Mouse (Mus musculus) hindbrain, postnatal 0 days (tissue): ENCODE data around the gene Ppm1a. TPM values are rescaled to one million over a fixed set of nuclear protein-coding genes. Genes with fewer than 3 reads are reported as not detected.

Source experiments
- ATAC-seq: fragments of 200-750 bp; cut with Nextera tagmentation; 2 replicates; pipeline ENCODE4 v1.8.0; 2017; ENCODE audit warnings: mild to moderate bottlenecking, moderate TSS enrichment, moderate library complexity
- DNase-seq: peaks from one replicate; pipeline ENCODE4 v3.0.0-alpha.2; 2015; ENCODE audit warnings: low spot score
- H3K27ac ChIP-seq: fragments of 300-500 bp; sonication (generic); 2 replicates; pipeline ENCODE4 v1.5.1; 2014; ENCODE audit warnings: mild to moderate bottlenecking
- H3K27me3 ChIP-seq: fragments of 300-500 bp; sonication (generic); 2 replicates; pipeline ENCODE4 v1.6.1; 2014; ENCODE audit warnings: low read length, mixed read lengths; ENCODE audit not compliant: insufficient read depth
- H3K36me3 ChIP-seq: fragments of 300-500 bp; sonication (generic); 2 replicates; pipeline ENCODE4 v1.6.1; 2014; ENCODE audit warnings: low read length, mixed read lengths; ENCODE audit not compliant: insufficient read depth
- H3K4me1 ChIP-seq: fragments of 300-500 bp; sonication (generic); 2 replicates; pipeline ENCODE4 v1.6.1; 2014; ENCODE audit warnings: antibody characterized with exemption, low read length, mixed read lengths; ENCODE audit not compliant: insufficient read depth
- H3K4me2 ChIP-seq: fragments of 300-500 bp; sonication (generic); 2 replicates; pipeline ENCODE4 v1.6.1; 2014; ENCODE audit warnings: low read depth, mild to moderate bottlenecking, low read length, moderate library complexity, mixed read lengths
- H3K4me3 ChIP-seq: fragments of 300-500 bp; sonication (generic); 2 replicates; pipeline ENCODE4 v1.5.1; 2014; ENCODE audit warnings: low read length
- H3K9ac ChIP-seq: fragments of 300-500 bp; sonication (generic); replicated peaks from 2 replicates; pipeline ENCODE4 v1.6.1; 2014; ENCODE audit warnings: mild to moderate bottlenecking, low read length, moderate library complexity, mixed read lengths
- H3K9me3 ChIP-seq: fragments of 300-500 bp; sonication (generic); 2 replicates; pipeline ENCODE4 v1.6.1; 2016; ENCODE audit warnings: low read length, mixed read lengths
- CTCF ChIP-seq: IDR thresholded peaks from 2 replicates; pipeline ENCODE4 v1.5.1; 2016; ENCODE audit warnings: antibody characterized with exemption, control low read depth, low read depth
- WGBS: fragments of 180-500 bp; shearing (Covaris S2); extraction: QIAGEN DNeasy Blood & Tissue Kit; methylation state at CpG from one replicate; pipeline ENCODE4 v1.1.7; 2014; 5-methylcytosine and 5-hydroxymethylcytosine counted together
- polyA plus RNA-seq: library from polyadenylated mRNA; unstranded; fragments of >200 nt; fragmentation: Nextera tagmentation; extraction: Ambion mirVana; gene quantifications from 2 replicates; pipeline ENCODE4 v1.2.1, GENCODE M21; 2015
- total RNA-seq: library from RNA; depleted of rRNA; stranded (reverse); fragments of >200 nt; gene quantifications from 2 replicates; pipeline ENCODE4 v1.2.3, GENCODE M21; 2014; rRNA removed

Gene Ppm1a
- 116 and 126 TPM in 2 replicates for total RNA-seq
- 75.4 and 79.1 TPM in 2 replicates for polyA plus RNA-seq

- Histone ChIP-seq H3K27me3 (no peaks in the 10 kb centered on the region), H3K27ac (no peak within 1 kb of the TSS), H3K4me2 (no peak within 1 kb of the TSS), H3K36me3 (no peaks in the 10 kb centered on the region), H3K9ac (no peak within 1 kb of the TSS), H3K4me1 (0 out of 2 replicates have a peak, but pooled peaks cover 4% of the 10 kb centered on the region), H3K9me3 (no peaks in the 10 kb centered on the region), H3K4me3 (no peak within 1 kb of the TSS)
- no peak for TF ChIP-seq CTCF
- ATAC-seq: no peak
- 20% methylated on average over 4 of the region's 4 CpGs for WGBS
- no peak for DNase-seq
These were observed at the start of gene Ppm1a for GRCm38 (mm10) chr12:72757086-72757485. Gene Ppm1a, plus strand, starts transcription at chr12:72757455.

GRCm38 (mm10) chr12:72709981-72710380 lies 47.3 kb upstream of the Ppm1a start:
- no peak for ATAC-seq
- 76% methylated on average over 3 of the region's 3 CpGs for WGBS

GRCm38 (mm10) chr12:72714896-72715295 lies 42.4 kb upstream of the Ppm1a start:
- ATAC-seq (no peak), DNase-seq (no peak)
- Histone ChIP-seq H3K9me3 (no peaks in the 10 kb centered on the region), H3K4me2 (no peak overlapping the region), H3K36me3 (no peaks in the 10 kb centered on the region), H3K27ac (no peak overlapping the region), H3K27me3 (no peaks in the 10 kb centered on the region), H3K4me1 (no peaks in the 10 kb centered on the region), H3K4me3 (no peak overlapping the region), H3K9ac (no peak overlapping the region)
- 93% methylated on average over 2 of the region's 2 CpGs for WGBS
- TF ChIP-seq CTCF: no peak

More at GRCm38 (mm10) chr12:72709981-72710380, 47.3 kb upstream of the Ppm1a start:
- H3K27me3 ChIP-seq: no peaks in the 10 kb centered on the region
- no peak for DNase-seq
- no peaks in the 10 kb centered on the region for H3K4me1 ChIP-seq
- no peak overlapping the region for H3K4me3 ChIP-seq
- H3K4me2 ChIP-seq: no peak overlapping the region
- H3K9ac ChIP-seq: no peak overlapping the region
- H3K27ac ChIP-seq: no peak overlapping the region
- no peaks in the 10 kb centered on the region for H3K9me3 ChIP-seq
- no peaks in the 10 kb centered on the region for H3K36me3 ChIP-seq
- no peak for TF ChIP-seq CTCF

- Histone ChIP-seq H3K9me3 (no peaks in the 10 kb centered on the region), H3K9ac (no peak overlapping the region), H3K4me3 (no peak overlapping the region), H3K4me2 (no peak overlapping the region), H3K36me3 (no peaks in the 10 kb centered on the region), H3K27ac (no peak overlapping the region), H3K27me3 (no peaks in the 10 kb centered on the region), H3K4me1 (no peaks in the 10 kb centered on the region)
- WGBS: 96% methylated on average over 9 of the region's 9 CpGs
- TF ChIP-seq CTCF: no peak
- ATAC-seq (no peak), DNase-seq (no peak)
These were observed 41.4 kb upstream of the Ppm1a start for GRCm38 (mm10) chr12:72715846-72716245.

- no peak overlapping the region for H3K9ac ChIP-seq
- no peak for TF ChIP-seq CTCF
- 87% methylated on average over 2 of the region's 2 CpGs for WGBS
- no peak overlapping the region for H3K27ac ChIP-seq
- no peak for ATAC-seq
- no peak overlapping the region for H3K4me3 ChIP-seq
- no peak for DNase-seq
- no peaks in the 10 kb centered on the region for H3K27me3 ChIP-seq
- no peak overlapping the region for H3K4me2 ChIP-seq
- H3K4me1 ChIP-seq: no peaks in the 10 kb centered on the region
- H3K9me3 ChIP-seq: no peaks in the 10 kb centered on the region
- H3K36me3 ChIP-seq: no peaks in the 10 kb centered on the region
These were observed 38.2 kb upstream of the Ppm1a start for GRCm38 (mm10) chr12:72719046-72719445.

- TF ChIP-seq CTCF: no peak
- H3K27ac ChIP-seq: no peak overlapping the region
- no peaks in the 10 kb centered on the region for H3K4me1 ChIP-seq
- no peak for ATAC-seq
- H3K4me2 ChIP-seq: no peak overlapping the region
- H3K27me3 ChIP-seq: no peaks in the 10 kb centered on the region
- no peaks in the 10 kb centered on the region for H3K9me3 ChIP-seq
- H3K9ac ChIP-seq: no peak overlapping the region
- no peaks in the 10 kb centered on the region for H3K36me3 ChIP-seq
- DNase-seq: no peak
- H3K4me3 ChIP-seq: no peak overlapping the region
- 79% methylated on average over 11 of the region's 11 CpGs for WGBS
These were observed 37.7 kb upstream of the Ppm1a start for GRCm38 (mm10) chr12:72719452-72720087.

GRCm38 (mm10) chr12:72721710-72722109 lies 35.5 kb upstream of the Ppm1a start:
- ATAC-seq (no peak), DNase-seq (no peak)
- WGBS: 90% methylated on average over 5 of the region's 5 CpGs
- no peak for TF ChIP-seq CTCF
- Histone ChIP-seq H3K9ac (no peak overlapping the region), H3K4me3 (no peak overlapping the region), H3K4me2 (no peak overlapping the region), H3K36me3 (no peaks in the 10 kb centered on the region), H3K9me3 (no peaks in the 10 kb centered on the region), H3K4me1 (no peaks in the 10 kb centered on the region), H3K27ac (no peak overlapping the region), H3K27me3 (no peaks in the 10 kb centered on the region)
